Mouse (Mus musculus) E14TG2a.4 (cell line): Measurements from ENCODE around the gene Ctsc.
"Not testable (repeated sequence)": the region's sequence is repeated elsewhere in the genome, so short reads cannot be mapped to it uniquely, and the experiment has no call there.

Experiments
- CTCF ChIP-seq: conservative IDR thresholded peaks from 2 replicates; pipeline ENCODE4 v1.5.1; 2014; ENCODE audit warnings: low read length
- NANOG ChIP-seq: IDR thresholded peaks from 2 replicates; pipeline ENCODE4 v1.6.1; 2014; ENCODE audit warnings: borderline replicate concordance, low read length, mixed read lengths
- POU5F1 ChIP-seq: IDR thresholded peaks from 2 replicates; pipeline ENCODE4 v1.6.1; 2014; ENCODE audit warnings: low read length, borderline replicate concordance

- TF ChIP-seq CTCF, NANOG, POU5F1: not testable (repeated sequence)
Observed at GRCm38 (mm10) chr7:88250380-88250779, 27.5 kb upstream of the Ctsc start.
